Mouse (Mus musculus): ENCODE data around the gene Gas6. TPM values are rescaled to one million over a fixed set of nuclear protein-coding genes. Genes with fewer than 3 reads are reported as not detected.

Gene Gas6
- polyA plus RNA-seq, 1 experiment: 58.3 TPM

GRCm38 (mm10) chr8:13430866-13431265 is 63.4 kb downstream of the Gas6 start:
- peaks cover 12% of the 10 kb centered on the region for H3K27me3 ChIP-seq (ENCODE audit: control insufficient read depth, insufficient read depth, low read length)
- TF ChIP-seq CTCF (IDR thresholded peaks at IDR 0.05; ENCODE audit: extremely low read depth, insufficient read length, insufficient replicate concordance, low read depth, low read length) (no peak), POLR2A (IDR thresholded peaks at IDR 0.05; ENCODE audit: low read depth, low read length) (no peak)
- H3K4me3 ChIP-seq (ENCODE audit: low read depth, low read length): peak overlapping the region; percentile 25
- H3K36me3 ChIP-seq (ENCODE audit: control insufficient read depth, insufficient read depth, low read length): no peaks in the 10 kb centered on the region
- no peaks in the 10 kb centered on the region for H3K4me1 ChIP-seq (ENCODE audit: control insufficient read depth, insufficient read depth, insufficient read length, low read length)
- peak overlapping the region; percentile 73 for H3K27ac ChIP-seq (ENCODE audit: insufficient read depth, low read depth, low read length)

GRCm38 (mm10) chr8:13430412-13430811 is 63.9 kb downstream of the Gas6 start:
- TF ChIP-seq POLR2A (IDR thresholded peaks at IDR 0.05; ENCODE audit: low read depth, low read length) (no peak), CTCF (IDR thresholded peaks at IDR 0.05; ENCODE audit: extremely low read depth, insufficient read length, insufficient replicate concordance, low read depth, low read length) (no peak)
- H3K36me3 ChIP-seq (ENCODE audit: control insufficient read depth, insufficient read depth, low read length): no peaks in the 10 kb centered on the region
- WGBS: 41% methylated on average over 7 of the region's 7 CpGs
- no peaks in the 10 kb centered on the region for H3K4me1 ChIP-seq (ENCODE audit: control insufficient read depth, insufficient read depth, insufficient read length, low read length)
- H3K4me3 ChIP-seq (ENCODE audit: low read depth, low read length): peak overlapping the region; percentile 25
- peak overlapping the region; percentile 73 for H3K27ac ChIP-seq (ENCODE audit: insufficient read depth, low read depth, low read length)
- peaks cover 8% of the 10 kb centered on the region for H3K27me3 ChIP-seq (ENCODE audit: control insufficient read depth, insufficient read depth, low read length)

GRCm38 (mm10) chr8:13428156-13428555 is 66.1 kb downstream of the Gas6 start:
- WGBS: 63% methylated on average over 9 of the region's 9 CpGs
- TF ChIP-seq CTCF (IDR thresholded peaks at IDR 0.05; ENCODE audit: extremely low read depth, insufficient read length, insufficient replicate concordance, low read depth, low read length): no peak
- TF ChIP-seq POLR2A (IDR thresholded peaks at IDR 0.05; ENCODE audit: low read depth, low read length): no peak
- Histone ChIP-seq H3K4me3 (ENCODE audit: low read depth, low read length) (no peak overlapping the region), H3K4me1 (ENCODE audit: control insufficient read depth, insufficient read depth, insufficient read length, low read length) (no peaks in the 10 kb centered on the region), H3K36me3 (ENCODE audit: control insufficient read depth, insufficient read depth, low read length) (no peaks in the 10 kb centered on the region), H3K27ac (ENCODE audit: insufficient read depth, low read depth, low read length) (0 out of 2 replicates have a peak overlapping the region, but pooled peaks have one; percentile 33), H3K27me3 (ENCODE audit: control insufficient read depth, insufficient read depth, low read length) (no peaks in the 10 kb centered on the region)

- Histone ChIP-seq H3K27ac (ENCODE audit: insufficient read depth, low read depth, low read length) (no peak overlapping the region), H3K4me1 (ENCODE audit: control insufficient read depth, insufficient read depth, insufficient read length, low read length) (no peaks in the 10 kb centered on the region), H3K27me3 (ENCODE audit: control insufficient read depth, insufficient read depth, low read length) (no peaks in the 10 kb centered on the region), H3K36me3 (ENCODE audit: control insufficient read depth, insufficient read depth, low read length) (no peaks in the 10 kb centered on the region), H3K4me3 (ENCODE audit: low read depth, low read length) (no peak overlapping the region)
- 63% methylated on average over 6 of the region's 6 CpGs for WGBS
- TF ChIP-seq POLR2A (IDR thresholded peaks at IDR 0.05; ENCODE audit: low read depth, low read length) (no peak), CTCF (IDR thresholded peaks at IDR 0.05; ENCODE audit: extremely low read depth, insufficient read length, insufficient replicate concordance, low read depth, low read length) (no peak)
These were observed 66.9 kb downstream of the Gas6 start for GRCm38 (mm10) chr8:13427351-13427750.

- H3K27me3 ChIP-seq (ENCODE audit: control insufficient read depth, insufficient read depth, low read length): no peaks in the 10 kb centered on the region
- H3K27ac ChIP-seq (ENCODE audit: insufficient read depth, low read depth, low read length): no peak overlapping the region
- TF ChIP-seq CTCF (IDR thresholded peaks at IDR 0.05; ENCODE audit: extremely low read depth, insufficient read length, insufficient replicate concordance, low read depth, low read length) (no peak), POLR2A (IDR thresholded peaks at IDR 0.05; ENCODE audit: low read depth, low read length) (no peak)
- H3K4me1 ChIP-seq (ENCODE audit: control insufficient read depth, insufficient read depth, insufficient read length, low read length): no peaks in the 10 kb centered on the region
- no peak overlapping the region for H3K4me3 ChIP-seq (ENCODE audit: low read depth, low read length)
- 89% methylated on average over 6 of the region's 6 CpGs for WGBS
- H3K36me3 ChIP-seq (ENCODE audit: control insufficient read depth, insufficient read depth, low read length): no peaks in the 10 kb centered on the region
These were observed 73.3 kb downstream of the Gas6 start for GRCm38 (mm10) chr8:13420970-13421369.

GRCm38 (mm10) chr8:13419111-13419639 is 75.1 kb downstream of the Gas6 start:
- H3K4me3 ChIP-seq (ENCODE audit: low read depth, low read length): no peak overlapping the region
- WGBS: 15% methylated on average over 2 of the region's 2 CpGs
- TF ChIP-seq POLR2A (IDR thresholded peaks at IDR 0.05; ENCODE audit: low read depth, low read length): no peak
- TF ChIP-seq CTCF (IDR thresholded peaks at IDR 0.05; ENCODE audit: extremely low read depth, insufficient read length, insufficient replicate concordance, low read depth, low read length): no peak
- no peak overlapping the region for H3K27ac ChIP-seq (ENCODE audit: insufficient read depth, low read depth, low read length)
- no peaks in the 10 kb centered on the region for H3K27me3 ChIP-seq (ENCODE audit: control insufficient read depth, insufficient read depth, low read length)
- H3K4me1 ChIP-seq (ENCODE audit: control insufficient read depth, insufficient read depth, insufficient read length, low read length): no peaks in the 10 kb centered on the region
- no peaks in the 10 kb centered on the region for H3K36me3 ChIP-seq (ENCODE audit: control insufficient read depth, insufficient read depth, low read length)

GRCm38 (mm10) chr8:13415879-13416278 is 78.4 kb downstream of the Gas6 start:
- Histone ChIP-seq H3K27ac (ENCODE audit: insufficient read depth, low read depth, low read length) (no peak overlapping the region), H3K36me3 (ENCODE audit: control insufficient read depth, insufficient read depth, low read length) (no peaks in the 10 kb centered on the region), H3K4me3 (ENCODE audit: low read depth, low read length) (no peak overlapping the region), H3K27me3 (ENCODE audit: control insufficient read depth, insufficient read depth, low read length) (no peaks in the 10 kb centered on the region), H3K4me1 (ENCODE audit: control insufficient read depth, insufficient read depth, insufficient read length, low read length) (no peaks in the 10 kb centered on the region; the same call in 1 of the 2 replicates)
- no peak for TF ChIP-seq POLR2A (IDR thresholded peaks at IDR 0.05; ENCODE audit: low read depth, low read length)
- no peak for TF ChIP-seq CTCF (IDR thresholded peaks at IDR 0.05; ENCODE audit: extremely low read depth, insufficient read length, insufficient replicate concordance, low read depth, low read length)
- WGBS: 71% methylated on average over 10 of the region's 10 CpGs

Other genes starting within 250 kb of the Gas6 start
- gene Adprhl1, start 240.3 kb downstream of the Gas6 start, polyA plus RNA-seq (2012; rRNA removed): not detected in 2 replicates
- 7.0 and 8.7 TPM in 2 replicates for gene Dcun1d2, start 206.4 kb downstream of the Gas6 start, polyA plus RNA-seq (2012; rRNA removed)
- gene Tmco3, start 206.3 kb downstream of the Gas6 start, polyA plus RNA-seq (2012; rRNA removed): 11.4 and 38.4 TPM in 2 replicates
- gene Tfdp1, start 155.7 kb downstream of the Gas6 start, polyA plus RNA-seq (2012; rRNA removed): 13.3 and 22.7 TPM in 2 replicates
- 0.06 and 0.13 TPM in 2 replicates for gene Atp4b, start 97.7 kb downstream of the Gas6 start, polyA plus RNA-seq (2012; rRNA removed)
- not detected in 2 replicates for gene Grk1, start 89.4 kb downstream of the Gas6 start, polyA plus RNA-seq (2012; rRNA removed)
- gene Tmem255b, start 59.3 kb downstream of the Gas6 start, polyA plus RNA-seq (2012; rRNA removed): 7.3 and 11.0 TPM in 2 replicates
- not detected in 2 replicates for gene 1700029H14Rik, start 68.0 kb upstream of the Gas6 start, polyA plus RNA-seq (2012; rRNA removed)
- 8.5 and 13.1 TPM in 2 replicates for gene Rasa3, start 183.1 kb upstream of the Gas6 start, polyA plus RNA-seq (2012; rRNA removed)
- gene Cfap97d2, start 211.4 kb upstream of the Gas6 start, polyA plus RNA-seq (2012; rRNA removed): not detected in 2 replicates

Data from small intestine, adult 2 months (tissue).